Mouse (Mus musculus): ENCODE data around the gene Tbca.
A peak's percentile ranks its signal among the peaks of the same experiment; 100 is the strongest.

The Tbca gene

GRCm38 (mm10) chr13:94877991-94878745 lies 89.5 kb downstream of the Tbca start:
- DNase-seq (ENCODE audit: low spot score in 2 of 2): no peak

DNA sequence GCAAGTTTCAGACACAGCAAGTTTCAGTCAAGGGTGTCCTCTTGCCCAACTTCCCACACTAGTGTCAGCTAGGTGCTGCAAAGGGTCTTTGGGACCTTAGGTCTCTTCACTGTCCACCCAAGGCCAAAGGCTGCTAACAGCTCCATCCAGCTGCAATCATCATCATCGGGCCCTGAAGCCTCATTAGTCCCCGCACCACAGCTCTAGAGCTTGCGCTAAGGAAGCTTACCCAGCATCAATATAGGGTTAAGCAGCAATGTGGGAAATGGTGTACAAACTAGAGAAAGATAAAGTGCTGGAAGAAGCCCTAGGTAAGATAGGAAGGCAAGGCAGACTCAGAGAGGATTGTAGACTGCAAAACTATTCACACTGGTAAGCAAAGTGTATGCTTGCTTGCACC lies 92.5 kb downstream of the Tbca start:
- peak in 1 of 2 experiments; percentile 6 for DNase-seq (ENCODE audit: low spot score in 2 of 2)

DNA sequence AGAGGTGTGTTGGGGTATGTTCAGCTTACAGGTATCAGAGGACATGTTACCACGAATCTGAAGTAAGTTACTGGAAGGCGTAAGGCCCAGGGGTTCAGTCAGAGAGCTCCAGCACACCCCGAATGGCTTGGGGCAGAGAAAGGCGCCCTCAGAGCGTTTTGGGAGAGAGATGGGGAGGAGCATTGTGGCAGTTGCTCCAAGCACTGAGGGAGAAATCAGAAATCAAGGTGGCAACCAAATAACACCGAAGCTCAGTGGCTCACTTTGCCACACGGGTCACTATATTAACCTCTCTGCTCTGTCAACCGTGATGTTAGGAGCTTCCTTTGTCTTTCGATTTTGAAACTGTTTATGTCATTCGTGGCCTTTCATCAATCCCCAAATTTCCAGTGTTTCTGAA lies 93.5 kb downstream of the Tbca start:
- peak in 1 of 2 experiments; percentile 2 for DNase-seq (ENCODE audit: low spot score in 2 of 2)

- no peak for DNase-seq (ENCODE audit: low spot score in 2 of 2)
Observed at GRCm38 (mm10) chr13:94882711-94883145, 94.0 kb downstream of the Tbca start.

DNA sequence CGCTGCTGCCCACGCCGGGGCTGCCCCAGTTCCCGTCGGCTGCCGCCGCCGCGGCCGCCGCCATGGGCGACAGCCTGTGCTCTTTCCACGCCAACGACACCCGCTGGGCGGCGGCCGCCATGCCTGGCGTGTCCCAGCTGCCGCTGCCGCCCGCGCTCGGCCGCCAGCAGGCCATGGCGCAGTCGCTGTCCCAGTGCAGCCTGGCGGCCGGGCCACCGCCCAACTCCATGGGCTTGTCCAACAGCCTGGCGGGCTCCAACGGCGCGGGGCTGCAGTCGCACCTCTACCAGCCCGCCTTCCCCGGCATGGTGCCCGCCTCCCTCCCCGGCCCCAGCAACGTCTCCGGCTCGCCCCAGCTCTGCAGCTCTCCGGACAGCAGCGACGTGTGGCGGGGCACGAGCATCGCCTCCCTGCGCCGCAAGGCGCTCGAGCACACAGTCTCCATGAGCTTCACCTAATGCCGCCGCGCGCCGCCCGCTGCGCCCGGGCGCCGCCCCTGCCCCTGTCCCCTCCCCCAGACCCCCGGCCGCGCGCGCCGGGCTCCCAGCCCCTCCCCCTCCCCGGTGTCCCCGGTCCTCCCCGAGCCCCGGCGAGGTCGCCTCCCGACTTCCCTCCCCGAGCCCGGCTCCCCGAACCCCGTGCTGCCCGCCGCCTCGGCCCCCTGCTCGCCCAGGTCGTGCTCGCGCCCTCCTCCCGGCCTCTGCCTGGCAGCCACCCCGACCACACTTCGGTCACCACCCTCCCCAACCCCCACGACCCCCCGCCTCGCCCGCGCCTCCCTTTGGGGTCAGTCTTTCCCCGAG lies 94.7 kb downstream of the Tbca start:
- DNase-seq (ENCODE audit: low spot score in 2 of 2): peak in 1 of 2 experiments; percentile 1

DNA sequence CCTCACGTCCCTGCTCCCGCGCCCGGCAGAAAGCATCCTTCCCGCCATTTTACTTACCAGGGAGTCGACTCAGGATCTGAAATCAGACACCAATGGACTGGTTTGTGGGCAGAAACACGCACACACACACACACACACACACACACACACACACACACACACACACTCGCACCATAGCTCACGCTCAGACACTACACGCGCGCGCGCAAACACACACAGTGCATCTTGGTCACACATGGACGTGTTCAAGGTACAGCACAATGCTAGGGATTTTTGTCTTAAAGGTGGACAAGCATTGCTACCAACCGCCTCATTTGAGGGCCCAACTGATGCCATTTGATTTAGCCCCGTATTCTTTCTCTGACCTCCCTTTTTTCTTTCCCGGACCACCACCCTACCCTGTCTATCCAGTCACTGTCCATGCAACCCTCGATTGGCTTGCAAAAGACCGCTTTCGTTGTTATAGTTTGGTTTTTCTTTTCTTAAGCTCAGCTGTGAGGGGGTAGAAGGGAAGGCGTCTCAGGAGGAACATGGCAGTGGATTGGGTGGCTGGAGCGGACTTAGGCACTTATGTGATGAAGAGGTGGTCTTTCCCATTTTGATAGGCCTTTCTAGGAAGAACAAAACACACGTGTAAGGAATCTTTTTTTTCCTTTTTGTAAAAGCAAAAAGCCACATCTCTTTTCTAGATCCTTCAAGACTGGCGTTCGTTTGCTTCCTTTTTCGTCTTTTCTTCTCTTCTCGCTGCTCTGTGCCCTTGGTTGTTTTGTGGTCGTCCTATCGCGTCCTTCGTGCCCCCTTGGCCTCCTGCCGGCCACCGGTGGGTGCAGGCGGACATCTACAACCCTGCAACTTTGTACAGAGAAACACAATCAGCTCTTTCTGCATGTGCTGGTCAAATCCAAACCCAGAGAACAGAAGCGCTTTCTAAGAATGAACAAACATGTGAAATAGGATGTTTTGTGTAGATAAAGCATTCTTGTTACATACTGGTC lies 95.6 kb downstream of the Tbca start:
- DNase-seq (ENCODE audit: low spot score in 2 of 2): peak in 1 of 2 experiments; percentile 37

DNA sequence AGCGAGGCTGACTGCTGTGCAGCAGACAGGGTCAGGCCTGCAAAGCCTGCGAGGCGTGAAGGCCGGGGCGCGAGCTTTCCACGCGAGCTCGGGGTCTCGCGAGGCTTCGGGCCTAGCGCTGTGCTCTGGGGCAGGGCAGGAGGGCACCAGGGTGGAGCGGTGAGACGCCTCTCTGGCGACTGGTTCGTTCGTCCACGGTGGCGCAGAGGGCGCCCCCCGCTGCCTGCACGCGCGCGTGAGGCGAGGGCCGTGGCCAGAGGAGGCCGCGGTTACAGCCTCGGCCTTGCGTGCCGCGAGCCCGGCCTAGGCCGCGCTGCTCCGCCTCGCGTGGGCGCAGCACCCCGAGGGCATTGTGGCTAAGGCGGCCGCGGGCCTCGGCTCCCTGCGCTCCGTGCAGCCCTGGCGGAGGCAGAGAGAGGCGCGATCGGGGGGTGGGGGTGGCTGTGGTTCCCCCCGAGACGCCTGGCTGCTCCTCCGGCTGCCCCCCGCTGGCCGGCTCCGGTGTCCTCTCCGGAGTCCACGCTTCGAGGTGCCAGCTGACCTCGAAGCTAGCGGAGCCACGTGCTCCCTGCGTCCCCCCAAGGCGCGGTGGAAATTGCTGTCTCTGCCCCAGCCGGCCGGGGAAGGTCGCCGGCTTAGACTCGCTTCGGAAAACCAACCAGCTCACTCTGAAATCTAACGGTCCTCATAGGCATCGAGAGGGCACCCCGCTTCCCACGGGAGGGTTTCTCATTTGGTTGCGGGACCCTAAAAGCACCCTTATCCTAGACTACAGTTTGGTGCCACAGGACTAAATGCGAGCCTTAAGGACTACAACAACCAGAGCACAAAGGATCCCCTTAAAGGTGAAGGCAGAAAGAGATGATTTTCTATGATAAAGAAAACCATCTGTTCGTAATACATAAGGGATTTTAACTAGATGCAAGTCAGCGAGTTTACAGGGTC lies 96.9 kb downstream of the Tbca start:
- peak in 1 of 2 experiments; percentile 9 for DNase-seq (ENCODE audit: low spot score in 2 of 2)

Data from frontal cortex, postnatal 36 days (tissue).